Mouse (Mus musculus) kidney, adult 2 months (tissue): ENCODE measurements at regions not wholly inside any gene's neighbourhood (a gene's known extent, or its start where the extent isn't known, plus 50 kb on each side); places are given as distances from the start of the nearest gene placed in this dataset.
A peak's percentile ranks its signal among the peaks of the same experiment; 100 is the strongest.

Source experiments
- DNase-seq: peaks from one replicate; pipeline ENCODE4 v3.0.0; 2021
- H3K27ac ChIP-seq: fragments of 200-500 bp; 2 replicates; pipeline ENCODE4 v1.5.1; 2012; ENCODE audit warnings: low read depth, low read length, control low read depth, inconsistent platforms; ENCODE audit not compliant: insufficient read depth
- H3K27me3 ChIP-seq: fragments of 200-500 bp; replicated peaks from 2 replicates; pipeline ENCODE4 v1.6.1; 2012; ENCODE audit warnings: mild to moderate bottlenecking, moderate library complexity, low read length, inconsistent platforms; ENCODE audit not compliant: control insufficient read depth, insufficient read depth
- H3K36me3 ChIP-seq: fragments of 200-500 bp; 2 replicates; pipeline ENCODE4 v1.6.1; 2012; ENCODE audit warnings: mild to moderate bottlenecking, moderate library complexity, low read length, inconsistent platforms; ENCODE audit not compliant: control insufficient read depth, insufficient read depth
- H3K4me1 ChIP-seq: fragments of 200-500 bp; 2 replicates; pipeline ENCODE4 v1.6.1; 2011; ENCODE audit warnings: low read length; ENCODE audit not compliant: control insufficient read depth, insufficient read depth
- H3K4me3 ChIP-seq: fragments of 200-500 bp; 2 replicates; pipeline ENCODE4 v1.5.1; 2011; ENCODE audit warnings: mild to moderate bottlenecking, low read depth, low read length, control low read depth; ENCODE audit not compliant: insufficient read depth
- CTCF ChIP-seq: fragments of 200-500 bp; conservative IDR thresholded peaks from 2 replicates; pipeline ENCODE4 v1.5.1; 2011; ENCODE audit warnings: low read depth, mild to moderate bottlenecking, control low read depth, low read length, moderate library complexity, mixed read lengths; ENCODE audit not compliant: insufficient read depth, insufficient read length
- POLR2A ChIP-seq: fragments of 200-500 bp; IDR thresholded peaks from one replicate; pipeline ENCODE4 v1.6.1; 2011; ENCODE audit warnings: low read depth, low read length, control low read depth
- WGBS: fragments of 180-500 bp; shearing (Covaris S2); methylation state at CpG from one replicate; pipeline ENCODE4 v1.1.7; 2018; 5-methylcytosine and 5-hydroxymethylcytosine counted together

DNA sequence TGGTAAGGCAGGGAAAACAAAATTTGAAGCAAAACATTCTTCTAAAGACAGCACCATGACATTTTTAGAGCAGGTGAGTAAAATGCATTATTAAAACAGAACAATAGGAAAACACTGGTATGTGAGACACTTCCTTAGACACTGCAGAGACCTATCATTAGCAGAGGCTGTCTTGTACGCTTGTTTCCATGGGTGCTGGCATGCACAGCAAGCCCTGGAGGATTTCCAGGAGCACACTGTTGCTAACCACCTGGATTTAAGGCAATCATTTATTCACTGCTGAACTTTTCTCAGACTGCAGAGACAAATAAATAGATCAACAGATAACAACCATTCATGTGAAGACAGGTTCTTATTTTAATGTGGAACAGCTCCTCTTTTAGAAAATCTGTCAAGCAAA is 127.7 kb downstream of the Pros1 start:
- no peaks in the 10 kb centered on the region for H3K27me3 ChIP-seq
- 78% methylated on average over 1 of the region's 1 CpGs for WGBS
- H3K27ac ChIP-seq, result no peak overlapping the region
- no peaks in the 10 kb centered on the region for H3K36me3 ChIP-seq
- DNase-seq, result no peak
- no peak overlapping the region for H3K4me3 ChIP-seq
- H3K4me1 ChIP-seq, result no peaks in the 10 kb centered on the region
- TF ChIP-seq POLR2A (no peak), CTCF (no peak)

DNA sequence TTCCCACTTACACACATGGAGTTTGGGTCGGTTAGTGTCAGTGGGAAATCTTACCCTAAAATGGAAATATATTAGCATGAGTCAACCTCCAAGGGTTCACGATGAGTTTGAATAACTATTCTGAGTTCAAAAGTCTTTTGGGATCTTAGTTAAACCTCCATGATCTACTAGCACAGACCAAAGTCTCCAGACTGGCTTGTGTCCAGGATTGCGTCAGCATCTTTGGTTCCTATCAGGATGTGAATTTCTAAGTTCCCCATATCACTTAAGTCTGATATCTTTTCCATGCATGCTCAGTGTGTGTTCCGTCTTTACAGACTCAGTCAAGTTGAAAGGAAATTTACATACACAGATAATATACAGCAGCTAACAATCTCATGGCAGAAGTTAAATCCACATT is 128.5 kb downstream of the Pros1 start:
- H3K4me1 ChIP-seq, result no peaks in the 10 kb centered on the region
- H3K27me3 ChIP-seq, result no peaks in the 10 kb centered on the region
- H3K36me3 ChIP-seq, result no peaks in the 10 kb centered on the region
- no peak for DNase-seq
- WGBS, result 65% methylated on average over 4 of the region's 4 CpGs
- no peak overlapping the region for H3K4me3 ChIP-seq
- TF ChIP-seq POLR2A, result no peak
- TF ChIP-seq CTCF, result no peak
- H3K27ac ChIP-seq, result no peak overlapping the region

DNA sequence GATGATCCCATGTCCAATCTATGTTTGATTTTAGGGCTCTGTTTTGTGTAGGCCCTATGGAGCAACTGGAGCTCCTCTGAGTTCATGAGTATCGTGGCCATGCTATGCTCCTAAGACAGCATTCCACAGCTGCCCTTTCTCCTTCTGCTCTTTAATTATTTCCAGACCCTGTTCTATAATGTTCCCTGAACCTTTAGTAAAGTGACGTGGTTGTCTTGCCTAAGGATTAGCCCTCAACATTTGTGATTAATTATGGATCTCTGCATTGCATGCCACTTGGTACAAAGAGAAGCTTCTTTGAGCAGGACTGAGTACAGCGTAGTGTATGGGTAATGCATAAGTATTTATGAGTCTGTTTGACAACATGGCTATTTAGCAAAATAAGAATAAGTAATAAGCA is 141.4 kb downstream of the Pros1 start:
- Histone ChIP-seq H3K27me3 (no peaks in the 10 kb centered on the region), H3K36me3 (no peaks in the 10 kb centered on the region), H3K27ac (no peak overlapping the region), H3K4me1 (no peaks in the 10 kb centered on the region), H3K4me3 (no peak overlapping the region)
- DNase-seq, result no peak
- 88% methylated on average over 3 of the region's 3 CpGs for WGBS
- TF ChIP-seq CTCF (no peak), POLR2A (no peak)

DNA sequence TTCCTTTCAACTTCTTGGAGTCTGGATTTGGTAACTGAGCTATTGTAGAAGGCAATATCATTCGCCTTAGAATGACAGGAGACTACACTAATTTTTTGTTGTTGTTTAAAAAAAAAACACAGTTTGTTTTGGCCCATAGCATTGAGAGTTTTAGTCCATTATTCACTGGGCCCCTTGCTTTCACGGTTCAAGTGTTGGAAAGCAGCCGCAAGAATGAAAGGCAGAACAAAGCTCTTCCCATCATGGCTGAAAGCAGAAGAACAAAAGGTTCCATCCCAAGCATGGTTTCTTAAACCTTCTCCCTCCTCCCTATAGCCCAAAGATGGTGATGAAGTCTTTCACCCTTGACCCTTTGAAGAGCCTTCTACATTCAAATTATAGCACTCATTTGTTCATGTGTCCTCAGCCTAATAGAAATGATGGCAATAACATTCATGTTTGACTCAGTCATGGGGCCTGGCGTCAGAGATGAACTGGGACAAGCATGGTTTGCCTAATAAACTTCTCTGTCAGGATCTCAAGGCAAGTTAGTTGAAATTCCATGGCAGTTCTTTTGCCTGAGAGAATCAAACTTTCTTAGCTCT is 157.1 kb downstream of the Pros1 start:
- no peak for TF ChIP-seq CTCF
- TF ChIP-seq POLR2A, result no peak
- 82% methylated on average over 4 of the region's 4 CpGs for WGBS

DNA sequence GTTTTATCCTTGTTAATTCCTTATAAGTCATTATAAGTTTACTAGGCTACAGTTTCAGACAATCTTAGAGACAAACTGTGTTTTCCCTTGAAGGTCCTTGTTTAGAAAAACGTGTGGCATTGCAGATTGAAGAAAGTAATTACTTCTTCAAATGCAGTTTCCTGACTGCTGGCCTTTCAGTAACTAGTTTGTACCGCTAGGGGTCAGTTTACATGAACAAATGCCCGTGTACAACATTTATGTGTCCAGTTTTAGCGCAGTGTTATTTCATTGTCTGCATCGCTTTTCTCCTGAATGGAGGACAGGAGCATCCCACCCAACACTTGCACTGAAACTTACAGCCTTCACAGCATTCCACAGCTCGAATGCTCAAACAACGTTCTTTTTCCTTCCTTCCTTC is 160.3 kb downstream of the Pros1 start:
- TF ChIP-seq POLR2A (no peak), CTCF (no peak)
- WGBS, result 32% methylated on average over 7 of the region's 7 CpGs
- Histone ChIP-seq H3K4me1 (no peaks in the 10 kb centered on the region), H3K27ac (no peak overlapping the region), H3K36me3 (no peaks in the 10 kb centered on the region), H3K4me3 (no peak overlapping the region), H3K27me3 (no peaks in the 10 kb centered on the region)
- no peak for DNase-seq

More for the DNA sequence above, 157.1 kb downstream of the Pros1 start:
- H3K36me3 ChIP-seq, result no peaks in the 10 kb centered on the region
- H3K27me3 ChIP-seq, result no peaks in the 10 kb centered on the region
- H3K4me3 ChIP-seq, result no peak overlapping the region
- H3K4me1 ChIP-seq, result no peaks in the 10 kb centered on the region
- no peak overlapping the region for H3K27ac ChIP-seq
- no peak for DNase-seq

DNA sequence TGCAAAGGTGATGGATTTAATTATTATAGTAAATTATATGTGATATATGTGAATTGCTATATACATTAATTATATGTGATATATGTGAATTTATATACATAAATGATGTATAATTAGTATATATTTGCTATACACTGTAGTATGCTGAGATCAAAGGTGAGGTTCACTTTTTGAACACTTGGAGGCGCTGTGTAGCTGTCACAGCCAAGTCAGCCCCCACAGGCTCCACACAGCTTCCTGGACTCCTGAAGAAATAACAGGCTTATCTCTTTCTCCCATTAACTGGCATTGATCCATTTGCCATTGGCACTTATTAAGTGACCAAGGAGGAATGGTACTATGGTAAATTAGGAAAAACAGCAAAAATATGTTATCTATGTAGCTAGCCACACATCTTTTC is 162.0 kb downstream of the Pros1 start:
- Histone ChIP-seq H3K36me3 (no peaks in the 10 kb centered on the region), H3K4me3 (no peak overlapping the region), H3K27me3 (no peaks in the 10 kb centered on the region), H3K27ac (no peak overlapping the region), H3K4me1 (no peaks in the 10 kb centered on the region)
- WGBS, result 40% methylated on average over 1 of the region's 1 CpGs
- TF ChIP-seq CTCF, result peak; percentile 23; the same call in 1 of the 2 replicates
- TF ChIP-seq POLR2A, result no peak
- no peak for DNase-seq

DNA sequence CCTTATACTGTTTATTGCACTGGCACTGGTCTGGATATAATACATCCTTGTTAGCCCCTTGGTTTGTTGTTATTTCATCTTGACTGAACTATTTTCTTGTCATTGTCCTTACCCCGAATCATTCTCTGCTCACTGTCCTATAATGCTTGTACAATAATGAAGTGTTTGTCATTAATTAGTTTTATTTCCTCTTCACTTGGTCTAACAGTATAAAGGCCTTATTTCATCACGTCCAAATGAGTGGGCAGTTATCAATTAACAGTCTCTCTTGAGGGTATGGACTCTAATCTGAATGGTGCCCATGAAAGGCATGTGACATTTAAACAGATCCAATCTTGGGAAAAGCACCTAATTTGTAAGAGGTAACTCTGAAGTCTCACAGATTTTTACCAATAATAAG is 162.6 kb downstream of the Pros1 start:
- WGBS, result 41% methylated on average over 2 of the region's 2 CpGs
- no peak overlapping the region for H3K4me3 ChIP-seq
- DNase-seq, result no peak
- H3K4me1 ChIP-seq, result no peaks in the 10 kb centered on the region
- H3K36me3 ChIP-seq, result no peaks in the 10 kb centered on the region
- H3K27me3 ChIP-seq, result no peaks in the 10 kb centered on the region
- no peak for TF ChIP-seq POLR2A
- no peak for TF ChIP-seq CTCF
- H3K27ac ChIP-seq, result no peak overlapping the region
